Mouse (Mus musculus) bone marrow macrophage, adult 2 months (primary cell): ENCODE results near the gene Znhit1.

Experiments
- CTCF ChIP-seq: IDR thresholded peaks from 2 replicates; pipeline ENCODE4 v1.5.1; 2012; ENCODE audit warnings: low read depth, mild to moderate bottlenecking, low read length, moderate library complexity
- POLR2A ChIP-seq: IDR thresholded peaks from 2 replicates; pipeline ENCODE4 v1.6.1; 2012; ENCODE audit warnings: mild to moderate bottlenecking, low read depth, low read length, borderline replicate concordance

DNA sequence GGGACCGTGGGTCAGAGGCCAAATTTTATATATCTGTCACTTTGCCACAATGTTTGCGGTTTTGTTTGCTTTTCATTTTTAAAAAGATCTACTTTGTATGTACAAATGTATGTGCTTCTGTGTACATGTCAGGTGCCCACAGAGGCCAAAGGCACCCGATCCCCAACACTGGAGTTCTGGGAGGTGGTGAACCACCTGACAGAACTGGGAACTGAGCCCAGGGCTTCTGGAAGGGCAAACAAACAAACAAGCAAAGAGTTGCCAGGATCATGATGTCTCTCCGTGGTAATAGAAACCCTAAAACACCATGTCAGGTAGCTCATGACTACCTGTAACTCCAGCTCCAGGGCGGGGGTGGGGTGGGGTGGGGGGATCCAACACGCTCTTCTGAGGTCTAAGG lies 27.8 kb downstream of the Znhit1 start:
- TF ChIP-seq CTCF (no peak), POLR2A (no peak)
